Mouse (Mus musculus) stomach, postnatal 0 days (tissue): ENCODE measurements around the gene Spg20. TPM values are rescaled to one million over a fixed set of nuclear protein-coding genes. Genes with fewer than 3 reads are reported as not detected.
A peak's percentile ranks its signal among the peaks of the same experiment; 100 is the strongest.

Experiments used
- ATAC-seq: fragments of 200-750 bp; cut with Nextera tagmentation; 2 replicates; pipeline ENCODE4 v1.8.0; 2017; ENCODE audit not compliant: low FRiP score, low TSS enrichment
- DNase-seq: peaks from one replicate; pipeline ENCODE4 v3.0.0-alpha.2; 2016; ENCODE audit warnings: low spot score
- H3K27ac ChIP-seq: fragments of 300-500 bp; sonication (generic); replicated peaks from 2 replicates; pipeline ENCODE4 v1.5.1; 2014; ENCODE audit warnings: mild to moderate bottlenecking, control low read depth
- H3K27me3 ChIP-seq: fragments of 300-500 bp; sonication (generic); 2 replicates; pipeline ENCODE4 v1.6.1; 2014; ENCODE audit warnings: low read length; ENCODE audit not compliant: control insufficient read depth, insufficient read depth
- H3K36me3 ChIP-seq: fragments of 300-500 bp; sonication (generic); 2 replicates; pipeline ENCODE4 v1.6.1; 2014; ENCODE audit warnings: low read length, mixed read lengths; ENCODE audit not compliant: control insufficient read depth, insufficient read depth
- H3K4me1 ChIP-seq: fragments of 300-500 bp; sonication (generic); replicated peaks from 2 replicates; pipeline ENCODE4 v1.6.1; 2014; ENCODE audit warnings: antibody characterized with exemption; ENCODE audit not compliant: control insufficient read depth, insufficient read depth
- H3K4me2 ChIP-seq: fragments of 300-500 bp; sonication (generic); replicated peaks from 2 replicates; pipeline ENCODE4 v1.6.1; 2014; ENCODE audit warnings: low read depth, mild to moderate bottlenecking, control low read depth, moderate library complexity
- H3K4me3 ChIP-seq: fragments of 300-500 bp; sonication (generic); 2 replicates; pipeline ENCODE4 v1.5.1; 2014; ENCODE audit warnings: low read depth, low read length, control low read depth
- H3K9ac ChIP-seq: fragments of 300-500 bp; sonication (generic); 2 replicates; pipeline ENCODE4 v1.6.1; 2014; ENCODE audit warnings: mild to moderate bottlenecking, low read length, control low read depth, mixed read lengths
- H3K9me3 ChIP-seq: fragments of 300-500 bp; sonication (generic); 2 replicates; pipeline ENCODE4 v1.6.1; 2016; ENCODE audit warnings: low read length; ENCODE audit not compliant: control insufficient read depth
- CTCF ChIP-seq: IDR thresholded peaks from 2 replicates; pipeline ENCODE4 v1.5.1; 2016; ENCODE audit warnings: antibody characterized with exemption, low read depth, mild to moderate bottlenecking, moderate library complexity
- EP300 ChIP-seq: optimal IDR thresholded peaks from 2 replicates; pipeline ENCODE3; 2016; ENCODE audit warnings: antibody characterized with exemption
- WGBS: fragments of 180-500 bp; shearing (Covaris S2); extraction: QIAGEN DNeasy Blood & Tissue Kit; methylation state at CpG from one replicate; pipeline ENCODE4 v1.1.7; 2014; 5-methylcytosine and 5-hydroxymethylcytosine counted together
- polyA plus RNA-seq: library from polyadenylated mRNA; unstranded; fragments of >200 nt; fragmentation: Nextera tagmentation; extraction: Ambion mirVana; gene quantifications from 2 replicates; pipeline ENCODE4 v1.2.1, GENCODE M21; 2015

The Spg20 gene
- polyA plus RNA-seq, 1 experiment from 2014 or later = 14.4 TPM

GRCm38 (mm10) chr3:55093161-55093560 is 18.7 kb upstream of the Spg20 start:
- Histone ChIP-seq H3K4me3 (no peak overlapping the region), H3K9me3 (no peaks in the 10 kb centered on the region), H3K4me1 (no peaks in the 10 kb centered on the region), H3K27me3 (no peaks in the 10 kb centered on the region), H3K27ac (no peak overlapping the region), H3K36me3 (no peaks in the 10 kb centered on the region), H3K9ac (no peak overlapping the region), H3K4me2 (no peak overlapping the region)
- 54% methylated on average over 1 of the region's 1 CpGs for WGBS
- ATAC-seq (no peak), DNase-seq (no peak)
- no peak for TF ChIP-seq CTCF

GRCm38 (mm10) chr3:55095968-55096654 is 15.8 kb upstream of the Spg20 start:
- Histone ChIP-seq H3K9me3 (no peaks in the 10 kb centered on the region), H3K27ac (peak overlapping the region; percentile 61), H3K4me2 (no peak overlapping the region), H3K27me3 (no peaks in the 10 kb centered on the region), H3K36me3 (no peaks in the 10 kb centered on the region), H3K4me1 (no peaks in the 10 kb centered on the region), H3K9ac (no peak overlapping the region), H3K4me3 (no peak overlapping the region)
- TF ChIP-seq CTCF = 0 out of 2 replicates have a peak, but pooled peaks have one; percentile 27
- TF ChIP-seq EP300 = no peak
- peak; percentile 63; the same call in 1 of the 2 replicates for ATAC-seq
- 35% methylated on average over 8 of the region's 8 CpGs for WGBS
- peak; percentile 33 for DNase-seq

GRCm38 (mm10) chr3:55096655-55097005 is 15.3 kb upstream of the Spg20 start:
- no peaks in the 10 kb centered on the region for H3K4me1 ChIP-seq
- no peak overlapping the region for H3K4me2 ChIP-seq
- DNase-seq = no peak
- WGBS = 50% methylated on average over 2 of the region's 2 CpGs
- no peaks in the 10 kb centered on the region for H3K27me3 ChIP-seq
- no peaks in the 10 kb centered on the region for H3K9me3 ChIP-seq
- ATAC-seq = no peak
- no peaks in the 10 kb centered on the region for H3K36me3 ChIP-seq
- H3K4me3 ChIP-seq = no peak overlapping the region
- H3K27ac ChIP-seq = peak overlapping the region; percentile 61; the same call in 1 of the 2 replicates
- TF ChIP-seq EP300 = no peak
- no peak for TF ChIP-seq CTCF
- H3K9ac ChIP-seq = no peak overlapping the region

- ATAC-seq = no peak
- no peak for DNase-seq
- no peak for TF ChIP-seq EP300
- no peak for TF ChIP-seq CTCF
These were observed 14.7 kb upstream of the Spg20 start for GRCm38 (mm10) chr3:55097186-55097585.

GRCm38 (mm10) chr3:55098014-55098413 is 13.9 kb upstream of the Spg20 start:
- TF ChIP-seq EP300 (no peak), CTCF (no peak)
- ATAC-seq = no peak

More at GRCm38 (mm10) chr3:55097186-55097585, 14.7 kb upstream of the Spg20 start:
- no peaks in the 10 kb centered on the region for H3K27me3 ChIP-seq
- H3K4me2 ChIP-seq = no peak overlapping the region
- H3K4me1 ChIP-seq = no peaks in the 10 kb centered on the region
- H3K27ac ChIP-seq = no peak overlapping the region
- H3K9ac ChIP-seq = no peak overlapping the region
- WGBS = 84% methylated on average over 2 of the region's 2 CpGs
- H3K9me3 ChIP-seq = no peaks in the 10 kb centered on the region
- no peaks in the 10 kb centered on the region for H3K36me3 ChIP-seq
- H3K4me3 ChIP-seq = no peak overlapping the region

GRCm38 (mm10) chr3:55098990-55099389 is 12.9 kb upstream of the Spg20 start:
- Histone ChIP-seq H3K4me2 (no peak overlapping the region), H3K9ac (no peak overlapping the region), H3K27ac (no peak overlapping the region), H3K27me3 (no peaks in the 10 kb centered on the region), H3K9me3 (no peaks in the 10 kb centered on the region), H3K4me1 (no peaks in the 10 kb centered on the region), H3K36me3 (no peaks in the 10 kb centered on the region), H3K4me3 (no peak overlapping the region)
- DNase-seq (peak; percentile 31), ATAC-seq (no peak)
- 42% methylated on average over 11 of the region's 11 CpGs for WGBS
- TF ChIP-seq EP300 (no peak), CTCF (no peak)

More at GRCm38 (mm10) chr3:55098014-55098413, 13.9 kb upstream of the Spg20 start:
- WGBS = 70% methylated on average over 2 of the region's 2 CpGs
- DNase-seq = no peak
- Histone ChIP-seq H3K27ac (no peak overlapping the region), H3K9me3 (no peaks in the 10 kb centered on the region), H3K4me1 (no peaks in the 10 kb centered on the region), H3K27me3 (no peaks in the 10 kb centered on the region), H3K4me3 (no peak overlapping the region), H3K36me3 (no peaks in the 10 kb centered on the region), H3K9ac (no peak overlapping the region), H3K4me2 (no peak overlapping the region)
